Mouse (Mus musculus): ENCODE data around the gene Dusp11.
"Not testable (repeated sequence)": the region's sequence is repeated elsewhere in the genome, so short reads cannot be mapped to it uniquely, and the experiment has no call there.

Gene Dusp11

DNA sequence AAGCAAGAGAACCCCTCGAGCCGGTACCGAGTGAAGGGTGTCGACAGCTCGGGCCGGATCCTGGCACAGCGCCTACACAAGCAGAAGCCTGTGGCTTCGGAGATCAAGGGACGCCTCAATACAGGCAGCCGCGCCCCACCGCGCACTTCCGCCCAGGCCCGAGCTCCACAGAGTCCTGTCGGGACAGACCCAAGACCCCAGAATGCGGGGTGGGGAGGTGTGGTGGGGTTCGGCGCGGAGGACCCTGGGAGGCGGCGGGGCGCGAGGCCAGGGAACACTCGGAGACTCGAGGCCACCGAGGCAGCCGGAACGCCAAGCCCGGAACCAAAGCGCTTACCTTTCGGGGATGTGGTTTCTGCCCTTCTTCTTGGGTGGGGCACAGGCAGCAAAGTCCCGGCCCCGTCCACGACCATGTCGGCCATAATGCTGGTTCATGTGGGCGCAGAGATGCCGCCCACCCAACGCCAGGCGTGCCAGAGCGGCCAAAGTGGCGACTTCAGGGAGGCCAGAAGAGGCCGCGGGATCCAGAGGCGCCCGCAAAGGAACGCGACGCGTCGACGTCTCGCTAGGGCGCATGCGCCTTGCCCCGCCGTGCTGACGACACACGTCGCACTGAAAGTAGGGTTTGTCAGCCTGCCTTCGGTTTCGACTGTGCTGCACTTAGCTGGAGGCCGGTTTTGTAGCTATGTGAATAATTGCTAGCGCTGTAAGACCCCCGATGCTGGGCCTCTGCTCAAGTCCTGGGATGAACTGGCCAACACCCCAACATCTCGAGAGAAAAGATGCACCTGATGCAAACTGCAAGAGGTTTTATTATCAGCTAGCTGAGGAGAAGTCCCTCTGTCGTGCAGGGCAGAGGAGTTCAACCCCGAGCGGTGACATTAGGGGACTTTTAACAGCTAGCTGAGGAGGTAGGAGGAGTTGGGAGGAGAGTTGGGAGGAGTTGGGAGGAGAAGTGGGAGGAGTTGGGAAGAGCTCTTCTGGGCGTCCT, at the start of gene Dusp11:
Gene Dusp11, minus strand, starts transcription at position 567 of the 991 bp plus-strand sequence.
- peak; percentile 93 for DNase-seq (ENCODE audit: extremely low spot score, low spot score)

DNA sequence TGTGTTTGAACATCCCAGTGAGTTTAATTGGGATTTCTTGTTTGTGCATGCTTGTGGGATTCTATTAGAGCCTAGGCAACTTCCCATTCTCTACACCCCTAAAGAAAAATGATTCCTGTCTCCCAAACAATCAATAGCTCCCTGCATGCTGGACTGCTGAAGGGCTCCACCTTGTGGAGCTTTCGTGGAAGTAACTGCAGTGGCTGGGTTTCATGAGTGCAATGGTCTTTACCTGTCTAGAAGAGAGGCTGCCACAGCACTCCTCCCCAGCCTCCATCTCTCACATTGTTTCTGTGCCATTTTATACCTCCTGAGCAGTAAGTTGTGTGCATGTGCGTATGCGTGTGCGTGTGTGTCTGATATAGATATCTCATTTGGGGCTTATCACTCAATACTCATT, 48.5 kb upstream of the Dusp11 start:
- peak; percentile 54 for DNase-seq (ENCODE audit: extremely low spot score, low spot score)

DNA sequence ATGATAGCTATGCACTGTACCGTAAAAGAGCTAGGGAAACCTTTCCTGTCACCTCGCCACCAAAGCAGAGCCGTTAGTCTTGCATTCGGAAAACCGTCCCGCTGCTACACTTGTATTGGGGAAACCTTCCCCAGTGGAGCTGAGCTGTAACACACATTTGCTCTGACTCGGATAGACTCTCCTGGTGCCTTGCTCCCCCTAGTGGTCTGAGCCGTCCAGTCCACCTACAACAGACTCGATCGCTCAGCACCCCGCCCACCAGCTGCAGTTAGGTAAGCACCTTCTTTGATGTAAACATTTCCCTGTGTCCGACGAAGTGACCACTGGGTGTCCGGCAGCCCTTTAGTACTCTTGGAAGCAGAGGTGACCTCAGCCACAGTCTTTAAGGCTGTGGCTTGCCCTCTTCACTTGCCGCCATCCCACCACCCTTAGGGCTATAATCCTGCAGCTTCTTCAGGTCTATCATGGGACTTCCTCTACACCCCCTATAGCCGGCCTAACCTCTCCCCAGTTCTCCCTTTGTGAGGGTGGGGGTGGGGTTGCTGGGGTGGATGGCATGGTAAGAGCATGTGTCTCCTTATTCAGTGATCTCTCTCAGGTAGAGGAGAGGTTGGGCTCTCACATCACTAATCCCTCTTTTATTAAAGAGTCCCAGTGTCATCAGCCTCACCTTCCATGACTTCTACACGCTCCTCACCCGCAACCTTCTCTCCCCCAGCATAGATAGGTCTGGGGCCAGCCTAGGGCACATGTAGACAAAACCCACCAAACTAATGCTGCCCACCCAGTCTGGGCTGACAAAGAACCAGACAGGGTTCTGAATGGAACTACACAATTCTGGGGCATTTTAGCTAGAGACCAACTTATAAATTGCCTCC, 43.0 kb upstream of the Dusp11 start:
- peak; percentile 83 for DNase-seq (ENCODE audit: extremely low spot score, low spot score)

DNA sequence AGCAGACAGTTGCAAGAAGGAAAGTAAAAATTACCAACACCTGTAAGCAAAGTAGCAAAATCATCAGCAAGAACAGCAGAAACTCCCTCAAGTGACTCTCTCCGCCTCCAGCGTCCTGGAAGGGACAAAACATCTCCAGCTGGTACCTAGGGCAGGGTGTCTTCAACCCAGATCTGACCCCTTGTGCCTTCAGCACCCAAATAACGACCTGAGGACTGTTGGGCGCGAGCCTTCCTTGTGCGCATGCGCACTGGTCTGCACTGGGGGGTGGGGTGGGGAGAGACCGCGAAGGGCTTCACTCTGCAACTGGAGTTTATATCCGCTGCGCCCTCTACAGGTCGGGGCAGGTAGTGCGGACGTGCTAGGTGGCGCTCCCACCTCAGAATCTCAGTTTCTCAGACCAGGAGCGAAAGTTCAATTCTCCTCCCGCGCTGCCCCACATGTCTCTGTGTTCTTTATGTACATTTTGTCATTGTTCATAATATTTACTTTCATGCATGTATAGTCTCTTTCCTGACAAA, 42.0 kb upstream of the Dusp11 start:
- no peak for DNase-seq (ENCODE audit: extremely low spot score, low spot score)

DNA sequence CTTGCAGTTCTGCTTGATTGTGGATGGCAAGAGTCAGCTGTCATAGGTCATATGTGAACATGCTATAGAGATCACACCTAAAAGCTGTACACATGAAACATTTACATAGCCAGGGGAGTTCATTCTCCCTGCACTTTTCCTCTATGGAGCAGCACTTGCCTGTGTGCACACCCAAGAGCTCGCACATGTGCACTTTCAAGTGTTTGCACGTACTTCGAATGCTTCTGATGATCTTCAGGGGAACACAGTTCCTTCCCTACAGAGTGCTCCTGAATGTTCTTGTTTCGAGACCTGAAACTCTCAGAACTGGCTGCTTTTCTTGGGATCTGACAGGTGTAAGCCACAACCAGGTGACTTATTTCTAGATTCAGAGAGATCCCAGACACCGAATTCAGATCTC, 29.3 kb upstream of the Dusp11 start:
- not testable (repeated sequence) for DNase-seq (ENCODE audit: extremely low spot score, low spot score)

DNA sequence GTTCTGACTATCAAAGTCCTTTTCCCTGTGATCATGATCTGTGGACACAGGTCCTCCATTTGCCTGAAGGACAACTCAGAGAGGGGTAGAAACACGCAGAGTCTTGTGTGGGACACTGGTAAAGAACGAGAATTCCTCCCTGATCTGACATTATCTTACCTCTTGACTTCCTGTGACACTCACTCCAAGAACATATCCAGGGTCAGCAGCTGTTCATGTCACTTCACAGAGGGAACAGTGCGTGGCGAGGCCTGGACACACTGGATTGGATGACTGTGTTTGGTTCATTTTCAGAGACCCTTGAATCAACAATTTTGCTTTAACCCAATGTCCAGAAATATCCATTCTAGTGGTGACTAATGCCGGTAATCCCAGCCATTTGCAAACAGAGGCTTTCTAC, 28.1 kb upstream of the Dusp11 start:
- DNase-seq (ENCODE audit: extremely low spot score, low spot score): not testable (repeated sequence)

DNA sequence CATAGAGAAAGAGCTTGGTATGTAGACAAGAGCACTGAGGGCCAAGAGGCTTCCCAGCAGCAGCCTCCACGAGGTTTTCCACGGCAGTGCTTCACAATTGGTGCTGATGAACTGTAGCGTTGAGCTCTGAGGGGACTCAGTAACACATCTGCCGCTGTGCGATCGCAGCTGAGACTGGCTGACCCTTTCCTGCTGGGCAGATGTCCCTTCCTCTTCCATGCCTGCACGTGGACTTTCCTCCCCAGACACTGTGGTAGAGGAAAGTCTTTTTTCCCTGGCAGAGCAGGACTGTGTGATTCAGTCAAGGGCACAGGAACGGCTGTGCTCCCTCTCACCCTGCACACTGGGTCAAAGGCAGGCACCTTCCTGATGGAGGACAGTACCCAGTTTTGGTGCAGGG, 22.9 kb upstream of the Dusp11 start:
- DNase-seq (ENCODE audit: extremely low spot score, low spot score): no peak

DNA sequence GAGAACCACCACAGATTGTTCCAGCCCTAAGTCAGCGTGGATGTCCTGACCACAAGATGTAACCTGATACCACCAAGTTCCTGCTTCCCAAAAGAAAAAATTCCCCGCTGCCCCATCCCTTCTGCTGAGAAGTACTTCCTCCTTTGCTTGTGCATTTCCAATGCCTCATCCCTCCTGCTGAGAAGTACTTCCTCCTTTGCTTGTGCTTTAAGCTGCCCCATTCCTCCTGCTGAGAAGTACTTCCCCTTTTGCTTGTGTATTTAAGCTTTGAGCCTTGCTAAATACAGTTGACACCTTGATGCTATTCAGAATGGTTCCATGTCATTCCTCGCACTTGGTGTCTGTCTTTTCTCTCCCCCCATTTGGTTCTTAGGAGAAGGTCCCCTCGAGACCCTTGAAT, 17.3 kb upstream of the Dusp11 start:
- DNase-seq (ENCODE audit: extremely low spot score, low spot score): not testable (repeated sequence)

DNA sequence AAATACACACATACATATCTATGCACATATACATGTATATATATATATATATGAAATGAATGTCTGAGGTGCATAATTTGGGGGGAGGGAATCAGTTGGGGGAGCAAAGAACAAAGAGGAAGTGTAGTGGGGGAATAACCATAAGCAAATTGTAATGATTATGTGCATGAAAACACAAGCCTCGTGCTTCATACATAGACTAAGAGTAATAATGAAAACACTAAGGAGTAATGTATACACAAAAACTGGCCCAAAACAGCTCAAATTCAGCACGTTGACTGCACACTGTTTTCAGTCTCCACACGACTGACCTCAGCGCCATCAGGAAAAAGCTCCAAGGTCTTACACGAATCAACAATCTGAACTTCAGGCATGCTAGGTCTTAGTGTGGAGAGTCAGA, 14.8 kb upstream of the Dusp11 start:
- no peak for DNase-seq (ENCODE audit: extremely low spot score, low spot score)

DNA sequence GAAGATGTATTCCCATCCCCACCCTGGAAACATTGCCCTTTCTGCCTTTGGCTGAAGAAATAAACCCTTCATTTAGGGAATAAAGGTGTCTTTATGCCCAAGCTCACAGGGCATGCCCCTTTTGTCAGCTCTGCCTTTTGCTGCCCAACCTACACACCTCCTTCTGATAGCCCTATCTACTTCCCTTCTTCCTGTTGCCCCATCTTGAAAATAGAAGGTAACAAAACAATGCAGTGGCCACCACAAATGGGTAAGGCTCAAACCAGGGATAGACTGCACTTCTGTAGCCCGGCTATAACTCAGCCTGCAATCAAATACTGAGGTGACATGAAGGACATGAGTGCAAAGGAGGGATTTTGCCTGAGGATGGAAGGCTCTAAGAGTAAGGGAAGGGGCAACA, 14.3 kb upstream of the Dusp11 start:
- no peak for DNase-seq (ENCODE audit: extremely low spot score, low spot score)

DNA sequence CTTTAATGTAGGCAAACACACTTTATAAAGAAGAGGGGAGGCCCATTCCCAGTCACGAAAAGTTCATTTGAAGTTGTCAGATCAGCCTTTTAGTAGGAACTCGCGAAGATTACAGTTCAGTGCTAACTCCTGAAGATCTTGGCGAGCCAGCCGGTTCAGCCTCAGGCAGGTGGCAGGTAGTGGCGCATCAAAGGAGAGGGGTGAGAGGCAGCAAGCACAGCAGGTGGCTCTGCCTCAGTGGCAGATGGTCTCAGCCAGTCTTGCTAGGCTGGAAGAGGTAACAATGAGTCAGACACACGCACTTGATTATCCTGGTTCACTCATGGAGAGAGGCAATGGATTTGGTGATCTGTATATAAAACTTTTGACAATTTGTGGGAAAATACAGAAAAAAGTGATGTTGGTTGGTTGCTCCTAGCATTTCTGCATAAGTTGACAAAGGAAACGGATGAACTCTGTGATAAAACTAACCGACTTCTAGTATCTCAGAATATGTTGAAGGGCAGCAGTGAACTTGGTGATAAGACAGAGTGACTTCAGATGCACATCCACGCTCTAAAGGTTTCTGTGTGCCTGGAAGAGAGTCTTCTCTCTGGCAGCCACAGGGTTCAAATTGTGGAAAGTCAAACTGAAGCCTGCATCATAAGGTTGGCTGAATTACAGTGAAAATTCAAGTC, 13.6 kb upstream of the Dusp11 start:
- no peak for DNase-seq (ENCODE audit: extremely low spot score, low spot score)

DNA sequence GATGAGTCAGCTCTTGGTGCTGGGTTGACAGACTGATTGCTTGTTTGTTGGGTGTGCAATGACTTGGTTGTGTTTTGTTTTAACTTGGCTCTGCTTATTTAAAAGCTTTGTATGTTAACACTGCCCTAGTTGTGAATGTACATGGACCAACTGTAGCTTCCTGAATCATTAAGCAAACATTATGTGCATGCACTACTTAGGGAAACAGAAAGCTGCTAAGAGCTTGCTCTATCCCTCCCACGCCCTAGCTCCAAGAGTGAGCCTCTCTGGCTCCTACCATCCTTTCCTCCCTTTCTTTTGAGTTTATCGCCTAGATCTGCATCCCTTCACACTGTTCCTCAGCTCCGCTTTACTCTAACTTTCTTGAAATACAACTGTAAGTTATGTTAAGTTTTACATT, 11.9 kb upstream of the Dusp11 start:
- DNase-seq (ENCODE audit: extremely low spot score, low spot score): no peak

DNA sequence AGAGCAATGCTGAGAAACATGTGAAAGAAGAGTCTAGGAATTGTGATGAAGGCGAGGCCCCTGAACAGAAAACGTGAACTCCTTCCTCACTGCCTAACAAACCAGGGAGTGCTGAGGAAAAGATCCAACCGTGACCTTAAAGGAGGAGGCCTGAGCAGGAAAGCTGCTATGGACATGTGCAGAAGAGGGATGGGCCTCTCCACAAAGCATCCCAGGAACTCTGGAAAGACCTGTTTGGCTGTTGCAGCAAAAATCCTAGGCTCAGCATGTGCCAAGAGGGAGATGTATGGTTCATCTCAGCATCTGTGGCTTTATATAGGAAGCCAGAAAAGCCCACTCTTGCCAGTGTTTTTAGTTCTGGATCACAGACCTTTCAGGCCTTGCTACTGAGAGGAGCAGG, 11.2 kb upstream of the Dusp11 start:
- no peak for DNase-seq (ENCODE audit: extremely low spot score, low spot score)

DNA sequence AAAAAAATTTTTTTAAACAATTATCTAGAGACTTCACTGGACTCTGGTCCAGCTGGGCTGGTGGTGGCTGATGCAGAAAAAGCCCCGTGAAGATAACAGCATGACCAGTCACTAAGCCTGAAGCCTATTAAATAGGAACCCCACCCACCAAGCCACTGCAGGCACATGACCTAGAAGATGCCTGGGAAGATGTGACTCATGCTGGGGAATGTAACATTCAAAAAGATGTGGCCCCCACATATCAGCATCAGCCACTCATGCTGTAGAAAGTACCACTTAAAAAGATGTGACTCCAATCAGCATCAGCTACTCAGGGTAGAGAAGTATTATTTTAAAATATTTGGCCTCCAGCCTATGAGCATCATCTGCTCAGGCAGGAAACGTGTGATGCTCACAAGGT, 8.4 kb upstream of the Dusp11 start:
- no peak for DNase-seq (ENCODE audit: extremely low spot score, low spot score)

DNA sequence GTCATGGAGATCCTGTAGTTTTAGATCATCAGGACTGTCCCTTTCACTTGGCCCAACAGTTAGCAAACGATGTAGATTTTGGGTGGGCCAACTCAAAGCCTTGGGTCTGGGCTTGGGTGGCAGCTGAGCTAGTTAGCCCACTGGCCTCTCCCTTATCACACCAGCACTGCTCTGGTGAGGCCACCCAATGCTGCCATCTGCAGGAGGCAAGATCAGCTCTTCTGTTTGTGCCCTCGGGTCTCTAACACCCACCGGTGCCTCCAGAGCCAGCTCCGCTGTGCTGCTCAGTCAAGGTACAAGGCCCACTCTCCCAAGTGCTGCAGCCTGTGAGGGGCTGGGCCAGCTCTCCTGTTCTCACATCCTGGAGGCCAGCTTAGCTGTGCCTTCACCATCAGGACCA, 5.2 kb upstream of the Dusp11 start:
- DNase-seq (ENCODE audit: extremely low spot score, low spot score): no peak

DNA sequence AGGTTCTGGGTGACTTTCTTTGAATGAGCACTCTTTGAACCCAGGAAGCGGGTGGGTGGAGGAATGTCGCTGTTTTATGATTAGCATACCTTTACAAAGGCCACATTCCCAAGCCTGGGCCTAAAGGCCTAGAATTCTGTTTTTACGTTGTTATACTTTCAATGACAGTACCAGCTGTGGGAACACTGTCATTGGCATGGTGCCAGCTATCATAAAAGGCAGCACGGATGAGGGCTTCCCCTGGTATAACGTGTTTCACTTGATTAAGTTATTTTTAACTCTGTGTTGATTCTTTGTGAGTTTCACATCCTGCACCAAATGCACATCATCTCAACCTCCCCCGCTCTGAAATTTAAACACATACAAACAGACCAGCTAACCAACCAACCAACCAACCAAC, 4.6 kb upstream of the Dusp11 start:
- not testable (repeated sequence) for DNase-seq (ENCODE audit: extremely low spot score, low spot score)

DNA sequence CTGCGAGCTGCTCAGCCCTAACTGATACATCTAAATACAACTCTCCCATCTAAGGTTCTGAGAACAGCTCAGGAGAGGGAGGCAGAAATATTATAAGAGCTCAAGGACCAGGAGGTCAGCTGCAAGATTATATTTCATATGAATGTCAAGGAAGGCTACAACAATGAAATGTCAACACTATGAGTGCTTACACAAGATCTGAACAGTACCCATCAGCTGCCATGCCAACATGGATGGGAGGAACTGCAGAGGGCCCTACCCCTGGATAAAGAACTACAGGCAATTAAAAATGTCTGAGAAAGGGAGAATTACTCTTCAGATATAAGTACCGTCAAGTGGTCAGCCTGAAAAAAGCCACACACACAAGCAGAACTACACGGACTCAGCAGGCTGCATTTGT, 3.9 kb downstream of the Dusp11 start:
- no peak for DNase-seq (ENCODE audit: extremely low spot score, low spot score)

DNA sequence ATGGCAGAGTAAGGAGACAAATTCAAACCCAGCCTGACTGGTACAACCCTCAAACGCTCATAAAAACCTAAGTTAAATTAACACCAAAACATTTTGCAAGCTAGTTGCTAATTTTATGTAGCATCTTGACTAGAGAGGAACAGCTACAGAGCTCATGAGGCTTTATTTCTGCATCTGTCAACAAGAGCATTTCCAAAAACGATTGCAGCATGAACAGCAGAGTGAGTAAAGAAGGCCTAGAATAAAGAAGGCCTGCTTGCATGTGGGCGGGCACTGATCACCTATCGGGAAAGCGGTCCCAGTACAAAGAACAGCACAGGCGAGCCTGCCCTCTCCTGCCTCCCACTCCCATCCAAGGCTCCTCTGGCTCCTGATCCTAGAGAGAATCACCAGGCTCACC, 12.9 kb downstream of the Dusp11 start:
- DNase-seq (ENCODE audit: extremely low spot score, low spot score): no peak

DNA sequence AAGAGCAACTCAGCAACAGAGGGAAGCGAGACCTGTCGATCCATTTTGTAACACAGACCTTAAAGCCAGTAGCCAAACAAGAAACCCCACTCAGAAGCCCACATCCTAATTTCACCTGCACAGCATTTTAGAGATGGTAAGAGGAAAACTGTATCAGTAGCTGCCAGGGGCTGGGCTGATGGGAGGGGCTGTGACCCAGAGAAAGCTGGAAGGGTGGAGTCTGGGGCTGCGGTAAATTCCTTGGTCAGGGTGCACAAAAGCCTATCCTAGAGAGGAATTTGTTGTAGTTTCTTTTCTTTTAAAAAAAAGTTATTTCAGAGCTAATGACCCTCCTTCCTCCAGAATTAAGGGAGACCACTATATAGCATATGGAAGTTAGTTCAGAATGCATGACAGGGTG, 19.0 kb downstream of the Dusp11 start:
- DNase-seq (ENCODE audit: extremely low spot score, low spot score): no peak

DNA sequence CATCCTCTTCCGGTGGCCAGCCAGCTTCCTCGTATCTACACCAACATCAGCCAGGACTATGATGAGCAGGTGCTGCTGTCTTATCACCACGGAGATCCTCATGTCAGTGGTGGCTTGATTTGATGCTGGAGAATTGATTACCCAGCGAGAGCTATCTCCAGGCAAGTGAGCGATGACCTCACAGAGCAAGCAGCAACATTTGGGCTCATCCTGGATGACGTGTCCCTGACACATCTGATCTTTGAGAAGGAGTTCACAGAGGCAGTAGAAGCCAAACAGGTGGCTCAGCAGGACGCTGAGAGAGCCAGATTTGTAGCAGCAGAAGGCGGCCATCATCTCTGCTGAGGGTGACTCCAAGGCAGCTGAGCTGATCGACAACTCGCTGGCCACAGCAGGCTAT, 22.8 kb downstream of the Dusp11 start:
- no peak for DNase-seq (ENCODE audit: extremely low spot score, low spot score)
